Mouse (Mus musculus) liver, adult (tissue): Measurements from ENCODE around the gene Ms4a12.

Source experiments
- GATA4 ChIP-seq: IDR thresholded peaks from 2 replicates; pipeline ENCODE4 v1.6.1; 2014; ENCODE audit warnings: mild to moderate bottlenecking, low read length; ENCODE audit not compliant: insufficient replicate concordance

Ms4a12 gene

DNA sequence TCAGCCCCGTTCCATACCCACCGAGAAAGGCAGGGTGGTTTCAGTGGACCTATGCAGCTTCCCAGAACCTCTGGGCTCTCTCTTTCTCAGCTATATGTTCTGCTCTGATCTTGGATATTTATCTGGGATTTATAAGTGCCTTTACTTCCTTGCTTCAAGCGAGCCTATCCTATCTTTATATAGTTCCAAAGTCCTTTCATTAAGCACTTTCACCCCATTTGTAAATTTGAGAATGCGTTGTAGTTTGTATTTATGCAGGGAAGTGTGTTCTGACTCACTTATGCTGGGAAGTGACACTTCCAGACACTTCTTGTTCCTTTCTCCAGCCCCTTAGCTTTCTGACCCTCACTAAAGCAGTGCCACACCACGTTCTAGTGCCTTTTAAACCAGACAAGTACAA, at the start of gene Ms4a12:
Gene Ms4a12 (minus strand): TSS at position 101 of the 400 bp plus-strand sequence.
- no peak for TF ChIP-seq GATA4

DNA sequence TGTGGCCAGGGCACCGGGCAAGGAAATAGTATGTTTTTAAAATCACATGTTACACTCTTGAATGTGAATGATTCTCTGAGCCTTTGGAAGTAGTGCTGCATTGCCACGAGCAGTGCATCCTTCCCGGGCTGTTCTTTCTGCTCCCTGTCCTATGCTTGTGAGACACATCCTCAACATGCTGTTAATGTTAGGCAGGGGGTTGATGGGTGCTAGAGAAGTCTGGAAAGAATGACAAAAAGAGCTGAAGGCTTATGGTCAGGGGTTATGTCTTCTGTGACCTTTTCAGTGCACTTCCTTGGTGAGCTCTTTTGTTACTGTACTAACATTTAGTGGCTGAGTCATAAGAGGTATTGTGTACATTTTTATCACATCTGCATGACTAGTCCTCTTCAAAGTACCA, 48.0 kb upstream of the Ms4a12 start:
- TF ChIP-seq GATA4 = no peak

DNA sequence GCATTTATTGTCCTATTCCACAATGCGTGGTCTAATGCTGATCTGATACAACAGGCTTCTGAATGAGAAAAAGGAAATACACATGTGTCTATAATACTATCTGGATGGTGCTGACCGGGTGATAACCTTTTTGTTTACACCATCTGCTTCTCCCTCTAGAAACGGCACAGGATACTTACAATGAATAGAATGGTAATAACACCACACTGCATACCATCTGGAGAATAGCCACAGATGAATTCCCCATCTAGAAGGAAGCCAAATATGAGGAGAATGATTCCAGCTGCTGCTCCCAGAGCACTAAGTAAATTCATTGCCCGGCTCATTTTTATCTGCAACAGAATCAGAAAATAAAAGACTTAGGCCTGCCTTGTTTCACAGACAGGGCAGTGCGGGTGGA, 44.2 kb upstream of the Ms4a12 start:
- TF ChIP-seq GATA4 = no peak

DNA sequence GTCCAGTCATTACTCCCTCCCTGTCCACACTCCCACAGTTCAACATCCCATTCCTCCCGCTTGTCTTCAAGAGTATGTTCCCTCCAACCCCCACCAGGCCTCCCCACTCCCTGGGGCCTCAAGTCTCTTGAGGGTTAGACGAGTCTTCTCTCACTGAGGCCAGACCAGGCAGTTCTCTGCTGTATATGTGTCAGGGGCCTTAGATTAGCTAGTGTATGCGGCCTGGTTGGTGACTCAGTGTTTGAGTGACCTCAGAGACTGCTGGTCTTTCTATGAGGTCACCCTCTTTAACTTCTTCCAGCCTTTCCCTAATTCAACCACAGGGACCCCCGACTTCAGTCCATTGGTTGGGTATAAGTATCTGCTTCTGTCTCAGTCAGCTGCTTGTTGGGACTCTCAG, 34.7 kb upstream of the Ms4a12 start:
- no peak for TF ChIP-seq GATA4

DNA sequence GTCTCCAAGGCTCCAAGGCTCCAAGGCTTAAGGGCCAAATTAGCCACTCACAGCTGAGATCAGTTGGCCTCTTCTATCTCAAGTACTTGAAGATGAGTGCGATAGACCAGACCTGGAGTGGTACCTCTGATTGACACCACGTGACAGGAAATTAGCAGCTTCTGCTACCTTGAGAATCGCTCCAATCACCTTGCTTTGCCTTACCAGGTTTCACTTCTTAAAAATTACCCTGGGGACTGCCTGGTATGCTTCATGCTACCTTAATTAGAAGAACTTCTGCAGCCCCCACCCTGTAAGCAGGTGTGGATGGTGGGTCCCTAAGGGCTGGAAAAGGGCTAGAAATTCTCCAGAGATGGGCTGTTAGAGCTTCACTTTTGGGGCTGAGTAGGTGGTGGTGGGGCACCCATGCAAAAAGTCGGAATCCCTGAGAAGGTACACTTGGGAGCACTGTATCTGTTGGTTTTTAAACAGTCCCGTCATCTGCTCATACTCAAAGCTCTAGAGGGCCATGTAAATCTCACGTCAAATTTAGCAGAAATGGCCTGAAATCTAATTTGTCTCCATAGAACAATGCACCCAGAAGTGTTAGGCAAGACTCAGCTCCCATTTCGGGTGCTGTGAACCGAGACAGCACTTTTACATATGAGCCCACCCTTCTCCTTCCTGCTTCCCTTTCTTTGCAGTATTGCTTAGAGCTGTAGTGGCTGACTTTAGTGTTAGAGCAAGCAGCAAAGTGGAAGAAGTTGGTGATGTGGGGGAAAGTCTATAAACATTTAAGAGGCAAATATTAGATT, 34.0 kb upstream of the Ms4a12 start, which contains the start of gene Ms4a1:
Gene Ms4a1 (minus strand): TSS at position 190 of the 794 bp plus-strand sequence.
- no peak for TF ChIP-seq GATA4

DNA sequence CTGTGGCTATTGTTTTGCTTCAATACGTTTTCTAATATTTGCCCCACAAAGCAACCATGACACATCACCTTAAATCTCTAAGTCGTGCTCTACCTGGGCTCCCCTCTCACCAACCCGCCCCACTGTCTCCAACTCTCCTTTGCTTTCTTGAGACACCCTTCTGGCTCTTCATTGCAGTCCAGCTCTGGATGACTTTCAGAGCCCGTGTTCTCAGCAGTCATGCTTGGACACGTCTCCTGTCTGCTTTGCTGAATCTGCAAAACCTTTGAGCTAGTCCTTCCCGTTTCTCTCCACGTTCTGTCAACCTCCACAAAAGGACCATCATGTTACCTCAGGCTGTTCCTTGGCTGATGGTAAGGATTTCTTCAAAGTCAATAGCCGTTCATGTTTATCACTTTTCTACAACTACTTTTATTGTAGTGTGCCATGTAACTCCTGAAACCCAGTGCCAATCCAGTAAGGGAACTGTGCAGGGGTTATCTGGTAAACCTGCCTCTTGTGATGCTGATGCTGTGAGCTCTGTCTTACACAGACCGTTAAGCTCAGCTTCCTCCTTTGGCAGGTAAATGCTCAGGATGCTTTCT, 32.4 kb upstream of the Ms4a12 start:
- no peak for TF ChIP-seq GATA4

DNA sequence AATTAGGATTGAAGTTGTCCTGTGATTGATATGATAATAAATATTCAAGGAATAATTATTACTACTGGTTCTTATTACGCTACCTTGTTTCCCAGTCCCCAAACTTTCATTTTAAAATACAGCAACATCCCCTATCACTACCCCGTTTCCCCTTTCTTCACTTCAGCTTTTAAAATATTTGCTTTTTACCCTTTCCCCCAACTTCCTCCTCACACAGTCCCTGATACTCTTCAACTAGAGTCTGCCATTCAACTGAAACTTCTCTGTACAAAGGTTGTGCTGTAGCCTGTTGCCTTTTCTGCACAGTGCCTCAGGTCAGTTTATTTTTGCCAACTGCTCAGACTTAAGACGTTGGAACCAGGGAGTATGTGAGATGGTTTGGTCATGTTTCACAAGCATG, 31.3 kb upstream of the Ms4a12 start:
- no peak for TF ChIP-seq GATA4

DNA sequence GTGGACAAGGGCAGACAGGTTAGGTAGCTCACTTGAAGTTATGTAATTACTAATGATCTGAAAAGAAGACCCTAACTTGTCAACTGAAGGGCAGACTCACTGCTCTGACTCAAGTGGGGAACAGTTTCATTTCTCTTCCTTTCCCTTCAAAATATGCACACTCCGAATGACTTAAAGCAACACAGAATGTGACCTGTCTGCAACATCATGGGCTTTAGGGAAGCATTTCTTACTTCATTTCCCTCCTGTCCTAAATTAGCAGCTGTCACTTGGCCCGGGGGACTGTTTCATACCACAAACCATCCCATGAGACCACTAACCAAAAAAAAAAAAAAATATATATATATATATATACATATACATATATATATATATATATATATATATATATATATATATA, 29.3 kb upstream of the Ms4a12 start:
- no peak for TF ChIP-seq GATA4

DNA sequence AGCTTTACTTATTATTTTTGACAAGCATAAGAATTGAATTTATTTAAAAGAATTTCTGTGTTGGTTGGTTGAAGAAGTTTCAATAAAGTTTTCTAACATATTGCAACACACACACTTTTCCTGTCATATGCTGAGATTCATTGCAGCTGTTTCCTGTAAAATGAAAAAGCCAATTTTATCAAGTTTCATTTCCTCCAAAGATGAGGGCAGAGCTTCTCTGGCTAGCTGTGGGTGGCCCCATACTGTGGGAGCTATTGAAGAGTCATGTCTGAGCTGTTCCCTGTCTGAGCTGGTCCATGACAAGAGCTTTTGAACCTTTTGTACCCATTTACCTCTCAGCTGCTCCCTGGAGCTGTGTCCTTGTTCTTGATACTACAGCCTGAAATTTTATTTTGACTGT, 12.0 kb upstream of the Ms4a12 start:
- TF ChIP-seq GATA4 = no peak

DNA sequence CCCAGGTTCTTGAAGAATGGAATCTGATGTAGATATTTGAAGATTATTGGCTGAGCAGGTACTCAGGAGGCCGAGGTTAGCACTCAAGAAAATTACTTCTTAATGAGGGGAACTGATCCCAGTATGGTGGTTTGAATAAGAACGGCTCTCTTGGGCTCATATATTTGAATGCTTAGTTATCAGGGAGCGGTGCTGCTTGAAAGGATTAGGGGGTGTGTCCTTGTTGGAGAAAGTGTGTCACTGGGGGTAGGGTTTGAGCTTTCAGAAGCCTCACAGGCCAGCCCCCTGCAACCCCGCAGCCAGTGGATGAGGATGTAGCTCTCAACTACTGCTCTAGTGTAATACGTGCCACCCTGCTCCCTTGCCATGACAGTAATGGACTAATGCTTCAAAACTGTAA, 10.3 kb upstream of the Ms4a12 start:
- no peak for TF ChIP-seq GATA4

DNA sequence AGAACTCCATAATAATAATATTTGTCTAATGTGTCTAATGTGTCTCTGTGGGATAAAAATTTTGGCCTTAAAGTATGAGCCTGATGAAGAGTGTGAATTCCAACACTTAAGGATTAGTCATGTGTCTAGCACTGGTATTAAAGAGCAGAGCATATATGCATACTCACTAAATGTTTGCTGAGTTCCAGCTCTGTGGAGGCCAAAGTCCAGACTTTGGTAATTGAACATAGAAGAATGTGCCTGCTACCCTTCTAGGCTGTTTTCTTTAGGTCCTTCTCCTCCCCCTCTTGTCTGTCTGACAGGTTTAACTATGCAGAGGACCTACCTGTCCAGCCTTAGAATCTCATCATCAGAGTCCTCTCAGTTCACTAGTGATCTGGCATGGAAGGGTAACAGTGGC, 3.6 kb upstream of the Ms4a12 start:
- TF ChIP-seq GATA4 = no peak

DNA sequence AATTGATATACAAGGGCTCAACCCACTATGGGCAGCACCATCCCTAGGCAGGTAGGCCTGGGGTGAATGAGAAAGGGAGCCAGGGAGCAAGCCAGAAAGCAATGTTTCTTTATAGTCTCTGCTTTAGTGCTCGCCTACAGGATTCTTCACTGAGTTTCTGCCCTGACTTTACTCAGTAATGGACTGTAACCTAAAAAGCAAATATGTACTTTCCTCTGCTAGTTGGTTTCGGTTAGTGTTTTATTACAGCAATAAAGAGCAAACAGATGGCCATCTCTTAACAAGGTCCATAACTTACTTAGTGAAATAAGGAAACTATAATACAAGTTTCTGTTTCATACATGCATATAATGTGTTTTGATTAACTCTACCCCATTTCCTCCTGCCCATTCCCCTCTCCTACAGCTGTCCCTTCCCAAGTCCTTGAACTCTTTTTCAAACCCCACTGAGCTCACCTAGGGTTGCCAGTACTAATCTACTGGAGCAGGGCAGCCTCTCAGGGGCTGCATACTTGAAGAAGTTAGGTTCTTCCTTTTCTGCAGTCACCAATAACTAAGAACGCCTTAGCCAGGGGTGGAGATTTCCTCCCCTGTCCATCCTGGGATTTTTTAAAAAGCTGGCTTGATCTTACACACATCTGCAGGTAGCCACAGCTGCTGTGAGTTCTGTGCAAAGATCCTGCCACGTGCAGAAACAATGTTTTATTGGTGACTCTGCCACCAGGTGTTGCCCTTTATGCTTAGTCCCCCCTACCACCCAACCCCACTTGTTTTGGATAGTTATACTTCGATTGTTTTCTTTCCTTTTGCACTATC, 2.9 kb upstream of the Ms4a12 start:
- no peak for TF ChIP-seq GATA4

DNA sequence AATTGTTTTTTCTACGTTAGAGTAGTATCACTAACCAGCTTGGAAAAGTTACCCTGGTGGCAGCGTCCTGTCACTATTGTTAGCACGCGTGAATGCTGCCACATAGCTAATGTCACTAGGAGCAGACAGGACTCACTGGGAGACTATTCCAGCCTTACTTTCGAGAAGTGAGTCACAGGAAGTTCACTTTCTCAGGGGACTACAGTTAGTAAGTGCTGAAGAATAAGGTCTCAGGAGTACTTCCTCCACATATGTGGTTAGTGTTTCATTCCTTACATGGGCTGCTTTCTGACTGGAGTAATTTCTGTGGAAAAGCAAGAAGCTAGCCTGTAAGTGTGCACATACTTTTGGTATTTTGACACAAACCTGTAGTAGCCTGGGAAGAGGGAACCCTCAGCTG, 2.0 kb upstream of the Ms4a12 start:
- TF ChIP-seq GATA4 = no peak

DNA sequence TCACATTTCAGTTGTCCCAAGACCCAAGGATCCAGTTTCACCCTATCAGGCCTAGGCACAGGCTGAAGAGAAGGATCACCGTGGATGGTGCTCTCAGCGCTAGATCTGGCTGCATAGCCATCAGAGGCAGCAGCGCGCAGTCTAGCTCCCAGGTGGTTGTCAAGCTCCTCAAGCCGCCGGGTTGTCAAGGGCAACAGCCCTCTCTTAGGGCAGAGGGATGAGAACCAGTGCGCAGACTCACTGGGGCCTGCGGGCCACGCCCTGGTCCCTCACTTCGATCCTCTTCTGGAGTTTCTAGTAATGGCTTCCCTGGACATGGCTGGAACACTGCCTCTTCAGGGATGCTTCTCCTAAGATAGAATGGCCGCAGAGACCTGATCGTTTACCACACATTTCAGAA, 35.7 kb downstream of the Ms4a12 start, which contains the start of gene Ms4a13:
Gene Ms4a13 (minus strand): TSS at position 192 of the 400 bp plus-strand sequence.
- no peak for TF ChIP-seq GATA4

DNA sequence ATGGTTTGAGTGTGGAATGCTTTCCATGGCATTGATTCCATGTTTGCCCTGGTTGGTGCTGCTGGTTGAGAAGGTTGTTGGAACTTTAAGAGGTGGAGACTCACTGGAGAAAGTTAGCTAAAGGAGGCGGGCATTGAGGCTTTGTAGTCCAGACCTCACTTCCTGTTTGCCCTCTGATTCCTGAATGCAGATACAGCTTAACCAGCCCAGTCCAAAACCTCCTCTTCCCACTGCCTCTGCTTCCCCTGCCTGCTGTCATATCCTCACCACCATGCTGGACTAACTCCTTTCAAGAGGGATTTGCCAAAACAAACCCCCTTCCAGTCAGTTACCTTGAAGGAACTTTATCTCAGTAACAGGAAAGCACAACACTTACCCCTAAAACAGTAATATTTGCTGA, 39.7 kb downstream of the Ms4a12 start:
- TF ChIP-seq GATA4 = no peak

DNA sequence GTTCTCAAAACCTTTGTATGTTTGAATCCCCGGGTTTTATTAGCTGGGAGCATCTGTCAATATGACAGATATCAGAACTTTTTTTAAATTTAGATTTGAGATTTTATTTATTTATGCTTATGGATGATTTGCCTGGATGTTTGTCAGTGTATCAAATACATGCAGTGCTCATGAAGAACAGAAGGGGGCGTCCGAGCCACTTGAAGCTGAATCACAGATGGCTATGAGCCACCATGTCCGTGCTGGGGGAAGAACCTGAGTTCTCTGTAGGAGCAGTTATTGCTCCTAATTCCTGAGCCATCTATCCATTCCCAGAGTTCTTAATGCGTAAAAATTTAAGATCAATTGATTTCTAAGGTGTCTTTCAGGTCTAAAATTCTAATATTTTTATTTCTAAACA, 48.1 kb downstream of the Ms4a12 start:
- TF ChIP-seq GATA4 = no peak
